Mouse (Mus musculus) liver, embryonic 12.5 days (tissue): Measurements from ENCODE around the gene Ifi35. TPM values are rescaled to one million over a fixed set of nuclear protein-coding genes. Genes with fewer than 3 reads are reported as not detected.
"Not testable (repeated sequence)": the region's sequence is repeated elsewhere in the genome, so short reads cannot be mapped to it uniquely, and the experiment has no call there.

Source experiments
- ATAC-seq: fragments of 200-750 bp; cut with Nextera tagmentation; 2 replicates; pipeline ENCODE4 v1.8.0; 2017; ENCODE audit warnings: moderate number of reproducible peaks, mild to moderate bottlenecking, moderate library complexity
- H3K27ac ChIP-seq: fragments of 300-500 bp; sonication (generic); 2 replicates; pipeline ENCODE4 v1.5.1; 2016; ENCODE audit warnings: mild to moderate bottlenecking
- H3K27me3 ChIP-seq: fragments of 300-500 bp; sonication (generic); replicated peaks from 2 replicates; pipeline ENCODE4 v1.6.1; 2016; ENCODE audit warnings: mild to moderate bottlenecking, moderate library complexity
- H3K36me3 ChIP-seq: fragments of 300-500 bp; sonication (generic); 2 replicates; pipeline ENCODE4 v1.6.1; 2016; ENCODE audit warnings: mild to moderate bottlenecking, moderate library complexity
- H3K4me1 ChIP-seq: fragments of 300-500 bp; sonication (generic); 2 replicates; pipeline ENCODE4 v1.6.1; 2016
- H3K4me2 ChIP-seq: fragments of 300-500 bp; sonication (generic); 2 replicates; pipeline ENCODE4 v1.6.1; 2016; ENCODE audit warnings: mild to moderate bottlenecking, moderate library complexity
- H3K4me3 ChIP-seq: fragments of 300-500 bp; sonication (generic); 2 replicates; pipeline ENCODE4 v1.5.1; 2016; ENCODE audit warnings: mild to moderate bottlenecking, moderate library complexity
- H3K9ac ChIP-seq: fragments of 300-500 bp; sonication (generic); 2 replicates; pipeline ENCODE4 v1.6.1; 2016; ENCODE audit warnings: mild to moderate bottlenecking, moderate library complexity
- H3K9me3 ChIP-seq: fragments of 300-500 bp; sonication (generic); replicated peaks from 2 replicates; pipeline ENCODE4 v1.6.1; 2016; ENCODE audit warnings: mild to moderate bottlenecking, moderate library complexity
- WGBS: fragments of 180-500 bp; shearing (Covaris S2); methylation state at CpG from one replicate; pipeline ENCODE4 v1.1.7; 2016; ENCODE audit not compliant: insufficient replicate concordance; 5-methylcytosine and 5-hydroxymethylcytosine counted together
- polyA plus RNA-seq: library from polyadenylated mRNA; unstranded; fragments of >200 nt; fragmentation: Nextera tagmentation; extraction: Ambion mirVana; gene quantifications from 2 replicates; pipeline ENCODE4 v1.2.1, GENCODE M21; 2016

The Ifi35 gene
- polyA plus RNA-seq, 1 experiment from 2014 or later, result 35.8 TPM

GRCm38 (mm10) chr11:101473686-101474085, 25.5 kb downstream of the Ifi35 start:
- ATAC-seq, result not testable (repeated sequence)
- 39% methylated on average over 1 of the region's 1 CpGs for WGBS
- H3K27me3 ChIP-seq, result peaks cover 46% of the 10 kb centered on the region

GRCm38 (mm10) chr11:101474298-101474697, 26.1 kb downstream of the Ifi35 start:
- no peak overlapping the region for H3K9ac ChIP-seq
- no peak for ATAC-seq
- 66% methylated on average over 5 of the region's 5 CpGs for WGBS

More at GRCm38 (mm10) chr11:101473686-101474085, 25.5 kb downstream of the Ifi35 start:
- not testable (repeated sequence) for H3K36me3 ChIP-seq, H3K4me1 ChIP-seq, H3K4me3 ChIP-seq, H3K27ac ChIP-seq, H3K4me2 ChIP-seq, H3K9ac ChIP-seq, H3K9me3 ChIP-seq

GRCm38 (mm10) chr11:101476361-101476760, 28.2 kb downstream of the Ifi35 start:
- 76% methylated on average over 4 of the region's 4 CpGs for WGBS
- not testable (repeated sequence) for H3K9ac ChIP-seq, H3K4me3 ChIP-seq, H3K4me2 ChIP-seq, H3K36me3 ChIP-seq, H3K27ac ChIP-seq, ATAC-seq, H3K9me3 ChIP-seq
- Histone ChIP-seq H3K4me1 (peaks cover 21% of the 10 kb centered on the region), H3K27me3 (peaks cover 40% of the 10 kb centered on the region)

More at GRCm38 (mm10) chr11:101474298-101474697, 26.1 kb downstream of the Ifi35 start:
- Histone ChIP-seq H3K4me3 (no peak overlapping the region), H3K27me3 (peaks cover 47% of the 10 kb centered on the region), H3K4me1 (peaks cover 6% of the 10 kb centered on the region), H3K4me2 (no peak overlapping the region), H3K9me3 (no peaks in the 10 kb centered on the region), H3K27ac (no peak overlapping the region), H3K36me3 (no peaks in the 10 kb centered on the region)

- no peak overlapping the region for H3K4me3 ChIP-seq
- H3K4me1 ChIP-seq, result peaks cover 24% of the 10 kb centered on the region
- no peaks in the 10 kb centered on the region for H3K9me3 ChIP-seq
- peaks cover 32% of the 10 kb centered on the region for H3K27me3 ChIP-seq
- ATAC-seq, result no peak
- no peaks in the 10 kb centered on the region for H3K36me3 ChIP-seq
- WGBS, result 62% methylated on average over 4 of the region's 4 CpGs
- no peak overlapping the region for H3K27ac ChIP-seq
- H3K4me2 ChIP-seq, result no peak overlapping the region
- no peak overlapping the region for H3K9ac ChIP-seq
Measured at GRCm38 (mm10) chr11:101477194-101477551, 29.0 kb downstream of the Ifi35 start.

- H3K36me3 ChIP-seq, result no peaks in the 10 kb centered on the region
- no peak overlapping the region for H3K27ac ChIP-seq
- WGBS, result 65% methylated on average over 10 of the region's 10 CpGs
- no peak overlapping the region for H3K4me2 ChIP-seq
- H3K4me3 ChIP-seq, result no peak overlapping the region
- H3K9ac ChIP-seq, result no peak overlapping the region
- H3K4me1 ChIP-seq, result peaks cover 24% of the 10 kb centered on the region
- ATAC-seq, result 0 out of 2 replicates have a peak, but pooled peaks have one; percentile 35
- peaks cover 28% of the 10 kb centered on the region for H3K27me3 ChIP-seq
- no peaks in the 10 kb centered on the region for H3K9me3 ChIP-seq
Measured at GRCm38 (mm10) chr11:101477552-101478211, 29.5 kb downstream of the Ifi35 start.

- H3K36me3 ChIP-seq, result no peaks in the 10 kb centered on the region
- H3K4me3 ChIP-seq, result no peak overlapping the region; the same call in 1 of the 2 replicates
- no peak for ATAC-seq
- no peaks in the 10 kb centered on the region for H3K9me3 ChIP-seq
- peaks cover 24% of the 10 kb centered on the region; the same call in 1 of the 2 replicates for H3K27me3 ChIP-seq
- 24% methylated on average over 18 of the region's 18 CpGs for WGBS
- peaks cover 36% of the 10 kb centered on the region for H3K4me1 ChIP-seq
- H3K27ac ChIP-seq, result no peak overlapping the region
- H3K9ac ChIP-seq, result no peak overlapping the region
- H3K4me2 ChIP-seq, result peak overlapping the region; percentile 40
Measured at GRCm38 (mm10) chr11:101479171-101479635, 31.0 kb downstream of the Ifi35 start.

- Histone ChIP-seq H3K4me1 (peaks cover 53% of the 10 kb centered on the region), H3K9ac (no peak overlapping the region), H3K27me3 (peaks cover 20% of the 10 kb centered on the region; the same call in 1 of the 2 replicates), H3K27ac (no peak overlapping the region), H3K4me2 (no peak overlapping the region), H3K36me3 (no peaks in the 10 kb centered on the region), H3K4me3 (no peak overlapping the region), H3K9me3 (no peaks in the 10 kb centered on the region)
- 25% methylated on average over 6 of the region's 6 CpGs for WGBS
- no peak for ATAC-seq
Measured at GRCm38 (mm10) chr11:101480912-101481311, 32.7 kb downstream of the Ifi35 start.

- H3K27ac ChIP-seq, result no peak overlapping the region
- H3K4me2 ChIP-seq, result peak overlapping the region; percentile 60; the same call in 1 of the 2 replicates
- no peaks in the 10 kb centered on the region for H3K9me3 ChIP-seq
- WGBS, result 43% methylated on average over 3 of the region's 3 CpGs
- no peak overlapping the region for H3K4me3 ChIP-seq
- peaks cover 66% of the 10 kb centered on the region for H3K4me1 ChIP-seq
- H3K36me3 ChIP-seq, result peaks cover 22% of the 10 kb centered on the region
- no peak for ATAC-seq
- no peak overlapping the region for H3K9ac ChIP-seq
- H3K27me3 ChIP-seq, result peaks cover 14% of the 10 kb centered on the region; the same call in 1 of the 2 replicates
Measured at GRCm38 (mm10) chr11:101483804-101484203, 35.6 kb downstream of the Ifi35 start.

- Histone ChIP-seq H3K4me2 (peak overlapping the region; percentile 60), H3K4me1 (peaks cover 62% of the 10 kb centered on the region), H3K36me3 (peaks cover 27% of the 10 kb centered on the region), H3K9me3 (no peaks in the 10 kb centered on the region), H3K27me3 (peaks cover 10% of the 10 kb centered on the region; the same call in 1 of the 2 replicates), H3K4me3 (no peak overlapping the region), H3K9ac (no peak overlapping the region), H3K27ac (peak overlapping the region; percentile 82)
- WGBS, result 16% methylated on average over 6 of the region's 6 CpGs
- ATAC-seq, result peak; percentile 48
Measured at GRCm38 (mm10) chr11:101484245-101484644, 36.0 kb downstream of the Ifi35 start.

- H3K4me2 ChIP-seq, result peak overlapping the region; percentile 60
- 32% methylated on average over 7 of the region's 7 CpGs for WGBS
Measured at GRCm38 (mm10) chr11:101484814-101485213, 36.6 kb downstream of the Ifi35 start.

GRCm38 (mm10) chr11:101485509-101486028, 37.4 kb downstream of the Ifi35 start:
- Histone ChIP-seq H3K27ac (peak overlapping the region; percentile 82), H3K9ac (peak overlapping the region; percentile 45), H3K36me3 (peaks cover 40% of the 10 kb centered on the region), H3K4me2 (peak overlapping the region; percentile 60), H3K4me1 (peaks cover 53% of the 10 kb centered on the region), H3K9me3 (no peaks in the 10 kb centered on the region), H3K4me3 (peak overlapping the region; percentile 16; the same call in 1 of the 2 replicates), H3K27me3 (no peaks in the 10 kb centered on the region)
- ATAC-seq, result peak; percentile 91
- 7% methylated on average over 6 of the region's 6 CpGs for WGBS

More at GRCm38 (mm10) chr11:101484814-101485213, 36.6 kb downstream of the Ifi35 start:
- Histone ChIP-seq H3K4me3 (no peak overlapping the region), H3K27ac (peak overlapping the region; percentile 82), H3K4me1 (peaks cover 56% of the 10 kb centered on the region), H3K9ac (no peak overlapping the region; the same call in 1 of the 2 replicates), H3K9me3 (no peaks in the 10 kb centered on the region), H3K36me3 (peaks cover 32% of the 10 kb centered on the region), H3K27me3 (peaks cover 5% of the 10 kb centered on the region; the same call in 1 of the 2 replicates)
- ATAC-seq, result peak; percentile 54

- H3K27ac ChIP-seq, result peak overlapping the region; percentile 82
- no peak overlapping the region for H3K4me3 ChIP-seq
- H3K27me3 ChIP-seq, result no peaks in the 10 kb centered on the region
- H3K4me1 ChIP-seq, result peaks cover 48% of the 10 kb centered on the region
- peak overlapping the region; percentile 60 for H3K4me2 ChIP-seq
- ATAC-seq, result no peak
- no peaks in the 10 kb centered on the region for H3K9me3 ChIP-seq
- peaks cover 45% of the 10 kb centered on the region for H3K36me3 ChIP-seq
- WGBS, result 25% methylated on average over 6 of the region's 6 CpGs
- no peak overlapping the region for H3K9ac ChIP-seq
Measured at GRCm38 (mm10) chr11:101486126-101486525, 37.9 kb downstream of the Ifi35 start.
